Mouse (Mus musculus) midbrain, embryonic 16.5 days (tissue): ENCODE measurements around the gene Myoz2. TPM values are rescaled to one million over a fixed set of nuclear protein-coding genes. Genes with fewer than 3 reads are reported as not detected.

Source experiments
- ATAC-seq: fragments of 200-750 bp; cut with Nextera tagmentation; 2 replicates; pipeline ENCODE4 v1.8.0; 2017; ENCODE audit warnings: moderate TSS enrichment
- H3K27ac ChIP-seq: fragments of 300-500 bp; sonication (generic); 2 replicates; pipeline ENCODE4 v1.5.1; 2014; ENCODE audit warnings: mild to moderate bottlenecking, low read length, mixed read lengths
- H3K27me3 ChIP-seq: fragments of 300-500 bp; sonication (generic); 2 replicates; pipeline ENCODE4 v1.6.1; 2014; ENCODE audit warnings: low read depth, low read length, mixed read lengths; ENCODE audit not compliant: control insufficient read depth, insufficient read depth
- H3K36me3 ChIP-seq: fragments of 300-500 bp; sonication (generic); 2 replicates; pipeline ENCODE4 v1.6.1; 2014; ENCODE audit warnings: mild to moderate bottlenecking, low read length, moderate library complexity, mixed read lengths; ENCODE audit not compliant: control insufficient read depth, insufficient read depth
- H3K4me1 ChIP-seq: fragments of 300-500 bp; sonication (generic); 2 replicates; pipeline ENCODE4 v1.6.1; 2014; ENCODE audit warnings: mild to moderate bottlenecking, low read length, mixed read lengths; ENCODE audit not compliant: control insufficient read depth, insufficient read depth
- H3K4me2 ChIP-seq: fragments of 300-500 bp; sonication (generic); 2 replicates; pipeline ENCODE4 v1.6.1; 2014; ENCODE audit warnings: mild to moderate bottlenecking, low read length, mixed read lengths
- H3K4me3 ChIP-seq: fragments of 300-500 bp; sonication (generic); 2 replicates; pipeline ENCODE4 v1.5.1; 2014; ENCODE audit warnings: low read depth, mild to moderate bottlenecking, low read length, moderate library complexity, mixed read lengths
- H3K9ac ChIP-seq: fragments of 300-500 bp; sonication (generic); 2 replicates; pipeline ENCODE4 v1.6.1; 2014; ENCODE audit warnings: low read depth, low read length, mixed read lengths
- H3K9me3 ChIP-seq: fragments of 300-500 bp; sonication (generic); replicated peaks from 2 replicates; pipeline ENCODE4 v1.6.1; 2014; ENCODE audit warnings: mild to moderate bottlenecking, low read length, mixed read lengths; ENCODE audit not compliant: control insufficient read depth, poor library complexity, severe bottlenecking
- WGBS: fragments of 180-500 bp; shearing (Covaris S2); extraction: QIAGEN DNeasy Blood & Tissue Kit; methylation state at CpG from one replicate; pipeline ENCODE4 v1.1.7; 2014; 5-methylcytosine and 5-hydroxymethylcytosine counted together
- microRNA-seq: library from miRNA; unstranded; fragments of <30 nt; microRNA quantifications from one replicate; pipeline ENCODE4, GENCODE M21; 2017
- polyA plus RNA-seq: library from polyadenylated mRNA; unstranded; fragments of >200 nt; fragmentation: Nextera tagmentation; extraction: Ambion mirVana; gene quantifications from 2 replicates; pipeline ENCODE4 v1.2.1, GENCODE M21; 2015

The Myoz2 gene
- polyA plus RNA-seq, 1 experiment from 2014 or later: not detected

DNA sequence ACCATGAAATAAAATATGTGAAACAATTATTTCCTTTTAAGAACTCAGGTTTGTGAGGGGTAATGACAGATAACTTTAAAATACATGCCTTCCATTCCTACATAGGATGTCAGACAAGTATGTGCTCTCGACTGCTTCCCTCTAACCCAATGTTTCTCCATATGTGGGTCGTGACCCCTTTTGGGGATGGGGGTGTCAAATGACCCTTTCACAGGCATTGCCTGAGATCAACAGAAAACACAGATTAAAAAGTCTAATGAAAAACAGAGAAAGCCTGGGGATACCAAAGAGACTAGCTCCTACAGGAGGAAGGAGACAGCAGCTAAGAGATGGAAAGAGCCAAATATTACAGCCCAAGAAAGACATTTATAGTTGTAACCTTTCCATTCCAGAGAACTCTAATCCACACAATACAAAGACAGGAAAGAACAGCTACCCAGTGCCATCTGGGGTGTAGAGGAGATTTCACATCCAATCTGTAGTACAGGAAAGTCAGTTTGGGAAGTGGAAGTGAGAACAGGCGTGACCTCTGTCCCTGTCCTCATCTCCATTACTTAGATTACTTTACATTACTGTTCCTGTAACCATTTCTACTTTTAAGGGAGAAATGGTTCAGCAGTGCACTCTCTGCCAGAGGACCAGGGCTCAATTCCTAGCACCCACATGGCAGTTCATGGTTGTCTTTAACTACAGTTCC is 62.5 kb downstream of the Myoz2 start:
- no peak for ATAC-seq
- Histone ChIP-seq H3K9me3 (no peaks in the 10 kb centered on the region), H3K4me2 (no peak overlapping the region), H3K4me1 (no peaks in the 10 kb centered on the region), H3K9ac (no peak overlapping the region), H3K27ac (no peak overlapping the region), H3K36me3 (peaks cover 6% of the 10 kb centered on the region; the same call in 1 of the 2 replicates), H3K27me3 (no peaks in the 10 kb centered on the region), H3K4me3 (no peak overlapping the region)
- 77% methylated on average over 3 of the region's 3 CpGs for WGBS

DNA sequence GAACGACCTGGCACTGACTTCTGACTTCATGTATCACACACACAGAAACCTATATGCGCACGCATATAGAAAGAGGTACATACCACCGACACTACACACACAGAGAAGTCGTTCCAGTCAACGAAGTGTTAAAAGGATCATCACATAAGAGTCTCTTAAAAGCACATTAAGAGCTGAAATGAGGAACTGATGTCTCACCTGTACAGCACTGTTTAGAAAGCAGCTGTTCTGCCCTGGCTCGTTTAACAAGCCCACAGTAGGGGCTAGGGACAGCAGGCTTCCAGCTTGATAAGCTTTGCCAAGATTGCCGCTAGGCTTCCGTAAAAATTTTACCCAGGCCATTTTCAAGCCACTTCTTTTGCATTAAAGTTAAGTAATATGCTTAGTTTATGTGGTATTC is 66.4 kb downstream of the Myoz2 start:
- no peak overlapping the region for H3K9ac ChIP-seq
- no peak for ATAC-seq
- H3K36me3 ChIP-seq: peaks cover 6% of the 10 kb centered on the region; the same call in 1 of the 2 replicates
- no peaks in the 10 kb centered on the region for H3K4me1 ChIP-seq
- H3K9me3 ChIP-seq: no peaks in the 10 kb centered on the region
- 94% methylated on average over 9 of the region's 9 CpGs for WGBS
- no peak overlapping the region for H3K4me3 ChIP-seq
- no peaks in the 10 kb centered on the region for H3K27me3 ChIP-seq
- no peak overlapping the region for H3K4me2 ChIP-seq
- no peak overlapping the region for H3K27ac ChIP-seq

DNA sequence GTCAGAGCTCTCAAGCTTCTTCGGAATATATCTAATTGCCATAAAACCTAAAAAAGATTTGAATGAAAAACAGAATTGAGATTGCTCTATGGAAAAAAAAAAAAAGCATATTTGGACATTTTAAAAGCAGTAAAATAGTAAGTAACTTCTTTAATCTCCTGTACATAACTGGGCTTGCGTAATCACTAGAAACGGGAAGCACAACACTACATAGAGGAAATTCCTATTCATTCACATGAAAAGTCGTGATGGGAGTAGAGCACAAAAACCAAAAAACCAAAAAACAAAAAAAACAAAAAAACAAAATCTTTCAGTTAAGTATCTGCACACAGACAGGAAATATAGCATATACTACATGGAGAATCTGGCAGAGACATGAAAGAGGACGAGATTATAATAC is 70.5 kb downstream of the Myoz2 start:
- H3K9ac ChIP-seq: no peak overlapping the region
- no peaks in the 10 kb centered on the region for H3K9me3 ChIP-seq
- H3K4me2 ChIP-seq: no peak overlapping the region
- H3K27ac ChIP-seq: no peak overlapping the region
- peaks cover 8% of the 10 kb centered on the region; the same call in 1 of the 2 replicates for H3K36me3 ChIP-seq
- ATAC-seq: no peak
- WGBS: 90% methylated on average over 5 of the region's 5 CpGs
- no peak overlapping the region for H3K4me3 ChIP-seq
- H3K4me1 ChIP-seq: no peaks in the 10 kb centered on the region
- no peaks in the 10 kb centered on the region for H3K27me3 ChIP-seq

Small RNA genes lying within 50 kb of the gene (microRNA-seq; reads per million reads assigned to microRNA genes)
- not detected for gene Gm22066

Other genes with a start within 250 kb of the Myoz2 start
- not detected in 2 replicates for gene Fabp2, start 139.9 kb downstream of the Myoz2 start, polyA plus RNA-seq
- not detected in 2 replicates for gene Gm10959, start 115.7 kb downstream of the Myoz2 start, polyA plus RNA-seq
- 68.1 and 69.9 TPM in 2 replicates for gene 1810037I17Rik, start 110.8 kb downstream of the Myoz2 start, polyA plus RNA-seq
- gene Usp53, start 50.5 kb downstream of the Myoz2 start, polyA plus RNA-seq: 9.4 and 10.8 TPM in 2 replicates
- 2.3 and 3.2 TPM in 2 replicates for gene Synpo2, start 201.1 kb upstream of the Myoz2 start, polyA plus RNA-seq
- gene Sec24d, start 232.4 kb upstream of the Myoz2 start, polyA plus RNA-seq: 14.0 and 16.2 TPM in 2 replicates